Mouse (Mus musculus) MEL (cell line): Measurements from ENCODE around the gene Actn1. TPM values are rescaled to one million over a fixed set of nuclear protein-coding genes. Genes with fewer than 3 reads are reported as not detected.

ENCODE experiments used
- DNase-seq: peaks from one replicate; pipeline ENCODE4 v3.0.0; 2011; ENCODE audit warnings: low read depth, low spot score
- H3K27ac ChIP-seq: 2 replicates; pipeline ENCODE4 v1.5.1; 2012; ENCODE audit warnings: low read depth, mild to moderate bottlenecking, control low read depth, low read length, moderate library complexity; ENCODE audit not compliant: control insufficient read depth
- H3K27me3 ChIP-seq, 2 experiments: fragments of 150-350 bp in 1 of 2; sonication (generic) in 1 of 2; 2 replicates each; pipeline ENCODE4 v1.6.1; 2012; ENCODE audit warnings: low read length in 2 of 2, mild to moderate bottlenecking in 2 of 2, improper control_type of control experiment in 1 of 2, moderate library complexity in 1 of 2; ENCODE audit not compliant: insufficient read depth in 2 of 2, control insufficient read depth in 1 of 2
- H3K36me3 ChIP-seq, 2 experiments: 2 replicates each; pipeline ENCODE4 v1.6.1; 2012 to 2014; ENCODE audit warnings: low read length in 2 of 2, improper control_type of control experiment in 1 of 2, inconsistent platforms in 1 of 2, mild to moderate bottlenecking in 1 of 2; ENCODE audit not compliant: insufficient read depth in 2 of 2, control insufficient read depth in 1 of 2
- H3K4me1 ChIP-seq, 2 experiments: fragments of 150-350 bp in 1 of 2; sonication (generic) in 1 of 2; 2 replicates each; pipeline ENCODE4 v1.6.1; 2012; ENCODE audit warnings: low read length in 2 of 2, improper control_type of control experiment in 1 of 2, mild to moderate bottlenecking in 1 of 2; ENCODE audit not compliant: insufficient read depth in 2 of 2, control insufficient read depth in 1 of 2
- H3K4me3 ChIP-seq, 2 experiments: fragments of 150-350 bp in 1 of 2; sonication (generic) in 1 of 2; 2 replicates each; pipeline ENCODE4 v1.5.1; 2012; ENCODE audit warnings: low read depth in 2 of 2, low read length in 2 of 2, mild to moderate bottlenecking in 2 of 2, moderate library complexity in 2 of 2, control low read depth in 1 of 2, improper control_type of control experiment in 1 of 2; ENCODE audit not compliant: control insufficient read depth in 1 of 2, insufficient read depth in 1 of 2
- H3K79me2 ChIP-seq: 2 replicates; pipeline ENCODE4 v1.6.1; 2012; ENCODE audit warnings: mild to moderate bottlenecking, low read length, moderate library complexity; ENCODE audit not compliant: control insufficient read depth, poor library complexity, insufficient read depth
- H3K9ac ChIP-seq: 2 replicates; pipeline ENCODE4 v1.6.1; 2012; ENCODE audit warnings: low read depth, mild to moderate bottlenecking, control low read depth, low read length, moderate library complexity; ENCODE audit not compliant: control insufficient read depth, poor library complexity, severe bottlenecking
- H3K9me3 ChIP-seq: fragments of 150-350 bp; sonication (generic); replicated peaks from 2 replicates; pipeline ENCODE4 v1.6.1; 2012; ENCODE audit warnings: mild to moderate bottlenecking, low read length, improper control_type of control experiment, moderate library complexity; ENCODE audit not compliant: insufficient read depth
- BHLHE40 ChIP-seq: IDR thresholded peaks from 2 replicates; pipeline ENCODE4 v1.6.1; 2012; ENCODE audit warnings: low read depth, mild to moderate bottlenecking, inconsistent platforms, low read length, improper control_type of control experiment, borderline replicate concordance
- CHD1 ChIP-seq: IDR thresholded peaks from 2 replicates; pipeline ENCODE4 v1.6.1; 2012; ENCODE audit warnings: low read depth, mild to moderate bottlenecking, inconsistent platforms, low read length, improper control_type of control experiment
- CTCF ChIP-seq, 3 experiments: IDR thresholded peaks in 2 of 3; conservative IDR thresholded peaks in 1 of 3; 2 replicates each; pipeline ENCODE4 v1.5.1; 2011 to 2012; ENCODE audit warnings: low read length in 3 of 3, low read depth in 2 of 3, mild to moderate bottlenecking in 2 of 3, improper control_type of control experiment in 1 of 3, inconsistent platforms in 1 of 3, mixed read lengths in 1 of 3, moderate library complexity in 1 of 3; ENCODE audit not compliant: control insufficient read depth in 1 of 3, insufficient read depth in 1 of 3, poor library complexity in 1 of 3, severe bottlenecking in 1 of 3
- ETS1 ChIP-seq: IDR thresholded peaks from 2 replicates; pipeline ENCODE4 v1.6.1; 2012; ENCODE audit warnings: low read depth, mild to moderate bottlenecking, inconsistent platforms, low read length, improper control_type of control experiment, moderate library complexity
- JUND ChIP-seq: IDR thresholded peaks from 2 replicates; pipeline ENCODE4 v1.6.1; 2011; ENCODE audit warnings: low read depth, mild to moderate bottlenecking, improper control_type of control experiment, low read length
- MAFK ChIP-seq: IDR thresholded peaks from 2 replicates; pipeline ENCODE4 v1.6.1; 2011; ENCODE audit warnings: low read depth, mild to moderate bottlenecking, low read length, improper control_type of control experiment, borderline replicate concordance
- MAX ChIP-seq: IDR thresholded peaks from 2 replicates; pipeline ENCODE4 v1.6.1; 2011; ENCODE audit warnings: low read length, improper control_type of control experiment
- MAZ ChIP-seq: IDR thresholded peaks from 2 replicates; pipeline ENCODE4 v1.6.1; 2012; ENCODE audit warnings: low read depth, mild to moderate bottlenecking, inconsistent platforms, low read length, improper control_type of control experiment
- NRF1 ChIP-seq: IDR thresholded peaks from 2 replicates; pipeline ENCODE4 v1.6.1; 2014; ENCODE audit warnings: low read depth, mild to moderate bottlenecking, inconsistent platforms, low read length, improper control_type of control experiment, moderate library complexity; ENCODE audit not compliant: poor library complexity, insufficient read depth, severe bottlenecking
- POLR2AphosphoS2 ChIP-seq: IDR thresholded peaks from 2 replicates; pipeline ENCODE4 v1.6.1; 2011; ENCODE audit warnings: low read length, improper control_type of control experiment
- POLR2AphosphoS5 ChIP-seq: IDR thresholded peaks from 2 replicates; pipeline ENCODE4 v1.6.1; 2012; ENCODE audit warnings: low read depth, borderline replicate concordance, mild to moderate bottlenecking, inconsistent platforms, low read length, moderate library complexity, mixed read lengths
- RAD21 ChIP-seq: IDR thresholded peaks from 2 replicates; pipeline ENCODE4 v1.6.1; 2011; ENCODE audit warnings: mild to moderate bottlenecking, low read depth, low read length, improper control_type of control experiment
- SIN3A ChIP-seq: IDR thresholded peaks from 2 replicates; pipeline ENCODE4 v1.6.1; 2012; ENCODE audit warnings: low read length, improper control_type of control experiment, inconsistent platforms
- SMC3 ChIP-seq: IDR thresholded peaks from 2 replicates; pipeline ENCODE4 v1.6.1; 2011; ENCODE audit warnings: low read depth, low read length, improper control_type of control experiment
- TCF12 ChIP-seq: IDR thresholded peaks from 2 replicates; pipeline ENCODE4 v1.6.1; 2014; ENCODE audit warnings: low read depth, mild to moderate bottlenecking, inconsistent platforms, low read length, improper control_type of control experiment, moderate library complexity
- UBTF ChIP-seq: IDR thresholded peaks from 2 replicates; pipeline ENCODE4 v1.6.1; 2012; ENCODE audit warnings: low read depth, mild to moderate bottlenecking, inconsistent platforms, low read length, improper control_type of control experiment, moderate library complexity, borderline replicate concordance; ENCODE audit not compliant: insufficient read depth
- USF1 ChIP-seq: IDR thresholded peaks from 2 replicates; pipeline ENCODE4 v1.6.1; 2014; ENCODE audit warnings: low read depth, mild to moderate bottlenecking, inconsistent platforms, low read length, improper control_type of control experiment, moderate library complexity
- USF2 ChIP-seq, 2 experiments: IDR thresholded peaks; 2 replicates each; pipeline ENCODE4 v1.6.1; 2011 to 2012; ENCODE audit warnings: improper control_type of control experiment in 2 of 2, low read length in 2 of 2, borderline replicate concordance in 1 of 2, inconsistent platforms in 1 of 2, low read depth in 1 of 2, mild to moderate bottlenecking in 1 of 2; ENCODE audit not compliant: insufficient read depth in 1 of 2
- polyA plus RNA-seq, 2 experiments: library from polyadenylated mRNA; stranded (reverse) in 1 of 2; unstranded in 1 of 2; fragments of >175 nt in 1 of 2; fragments of >200 nt in 1 of 2; gene quantifications; 2 replicates each; pipeline versions ENCODE4 v1.2.1 to v1.2.4; 2012; ENCODE audit warnings: low replicate concordance in 2 of 2, low read depth in 1 of 2; ENCODE audit not compliant: insufficient read length in 2 of 2, insufficient read depth in 1 of 2, missing spikeins in 1 of 2
- total RNA-seq: library from RNA; depleted of rRNA; stranded (reverse); fragments of 300-350 nt; gene quantifications from 2 replicates; pipeline ENCODE4 v1.2.3, GENCODE M21; 2012

Actn1 gene
- total and polyA plus RNA-seq, 3 experiments: 7.8 to 27.0 TPM; not detected in 1

- DNase-seq: no peak
- H3K4me1 ChIP-seq: peaks cover 0 to 8% of the 10 kb centered on the region in 2 experiments; a peak in 1 of 4 replicates
- H3K79me2 ChIP-seq: no peaks in the 10 kb centered on the region
- H3K4me3 ChIP-seq: no peak overlapping the region
- peaks cover 0 to 2% of the 10 kb centered on the region in 2 experiments; a peak in 1 of 4 replicates for H3K36me3 ChIP-seq
- no peak for TF ChIP-seq POLR2AphosphoS2
- TF ChIP-seq BHLHE40: no peak
- TF ChIP-seq JUND: no peak
- no peak for TF ChIP-seq RAD21
- no peak for TF ChIP-seq USF1
- TF ChIP-seq MAX: no peak
- TF ChIP-seq POLR2AphosphoS5: no peak
- TF ChIP-seq NRF1: no peak
- TF ChIP-seq UBTF: no peak
- no peak for TF ChIP-seq USF2 (IDR thresholded peaks at IDR 0.05; ENCODE audit: borderline replicate concordance in 1 of 2, insufficient read depth in 1 of 2, low read depth in 1 of 2, low read length in 2 of 2)
- no peak for TF ChIP-seq SIN3A
- no peak for TF ChIP-seq CHD1
- no peak for TF ChIP-seq MAZ
- TF ChIP-seq CTCF (IDR thresholded peaks at IDR 0.05 in 2 of 3, conservative IDR thresholded peaks at IDR 0.05 in 1 of 3; ENCODE audit: control insufficient read depth in 1 of 3, insufficient read depth in 1 of 3, low read depth in 2 of 3, low read length in 3 of 3, poor library complexity in 1 of 3, severe bottlenecking in 1 of 3): no peak
- H3K27ac ChIP-seq: no peak overlapping the region
- no peak overlapping the region for H3K9ac ChIP-seq
- no peaks in the 10 kb centered on the region for H3K27me3 ChIP-seq
- no peaks in the 10 kb centered on the region for H3K9me3 ChIP-seq
Measured at GRCm38 (mm10) chr12:80277428-80277827, 17.3 kb upstream of the Actn1 start.

GRCm38 (mm10) chr12:80275187-80275820, 15.1 kb upstream of the Actn1 start:
- DNase-seq: peak; percentile 30
- H3K27me3 ChIP-seq: no peaks in the 10 kb centered on the region; a peak in 1 of 4 replicates

More at GRCm38 (mm10) chr12:80275187-80275820, 15.1 kb upstream of the Actn1 start:
- no peak overlapping the region for H3K4me3 ChIP-seq
- peaks cover 0 to 2% of the 10 kb centered on the region in 2 experiments; a peak in 1 of 4 replicates for H3K36me3 ChIP-seq
- no peak overlapping the region for H3K9ac ChIP-seq
- H3K4me1 ChIP-seq: peaks cover 0 to 17% of the 10 kb centered on the region in 2 experiments; a peak in 3 of 4 replicates
- H3K79me2 ChIP-seq: no peaks in the 10 kb centered on the region
- H3K9me3 ChIP-seq: no peaks in the 10 kb centered on the region
- H3K27ac ChIP-seq: no peak overlapping the region
- TF ChIP-seq MAZ (no peak), TCF12 (no peak), SMC3 (no peak), USF1 (no peak), ETS1 (no peak), UBTF (no peak), MAX (no peak), NRF1 (no peak), MAFK (no peak)
